Mouse (Mus musculus) heart, postnatal 0 days (tissue): ENCODE data around the gene Rbfox3.

ENCODE experiments used
- CTCF ChIP-seq: IDR thresholded peaks from 2 replicates; pipeline ENCODE4 v1.5.1; 2016; ENCODE audit warnings: antibody characterized with exemption, control low read depth, low read depth
- EP300 ChIP-seq: IDR thresholded peaks from 2 replicates; pipeline ENCODE4 v1.6.1; 2016; ENCODE audit warnings: antibody characterized with exemption, low read depth

- TF ChIP-seq CTCF: no peak
- no peak for TF ChIP-seq EP300
These were observed 240.2 kb downstream of the Rbfox3 start for GRCm38 (mm10) chr11:118671216-118671615.
